In genomic region chr11:79800256-79800655, GRCm38 (mm10) we compare ENCODE assay signal across 21 mouse cellular contexts.
DNase-seq lines count a peak whose midpoint lies in the region; ATAC-seq and TF ChIP-seq lines count a peak whose summit lies in the region.
"Had no signal": no experiment of that assay in that cellular context is flagged by ENCODE, and none has a peak within 500 bp of the region (broad histone marks: within the 10 kb centered on the region; RNA-seq: fewer than 3 reads in every experiment).

No protein-coding gene starts in this region.

- no peaks in the 10 kb centered on the region for H3K27me3 ChIP-seq in embryonic facial prominence, embryonic 13.5 days
- H3K27me3 ChIP-seq in embryonic facial prominence, embryonic 10.5 days (replicated peaks; ENCODE audit: low read depth, poor library complexity, severe bottlenecking), result peaks cover 64% of the 10 kb centered on the region
- H3K27me3 ChIP-seq in midbrain, embryonic 11.5 days (ENCODE audit: control insufficient read depth, insufficient read depth, low read length), result no peaks in the 10 kb centered on the region
- H3K27me3 ChIP-seq in midbrain, postnatal 0 days (ENCODE audit: insufficient read depth, low read length), result no peaks in the 10 kb centered on the region
- no peaks in the 10 kb centered on the region for H3K27me3 ChIP-seq in myocyte (ENCODE audit: control insufficient read depth, insufficient read depth, insufficient read length)
- H3K27me3 ChIP-seq: CH12.LX; heart, embryonic 15.5 days; hindbrain, embryonic 13.5 days; liver, embryonic 15.5 days; midbrain, embryonic 13.5 days had no signal

- H3K4me1 ChIP-seq in embryonic facial prominence, embryonic 13.5 days, result peaks cover 37% of the 10 kb centered on the region
- peaks cover 14% of the 10 kb centered on the region for H3K4me1 ChIP-seq in embryonic facial prominence, embryonic 10.5 days
- no peaks in the 10 kb centered on the region for H3K4me1 ChIP-seq in midbrain, embryonic 11.5 days (ENCODE audit: control insufficient read depth, insufficient read depth, low read length)
- no peaks in the 10 kb centered on the region for H3K4me1 ChIP-seq in midbrain, postnatal 0 days (ENCODE audit: insufficient read depth, low read length)
- H3K4me1 ChIP-seq: heart, embryonic 15.5 days; liver, embryonic 15.5 days had no signal

- H3K9me3 ChIP-seq in embryonic facial prominence, embryonic 13.5 days, result no peaks in the 10 kb centered on the region
- H3K9me3 ChIP-seq in embryonic facial prominence, embryonic 10.5 days, result peaks cover 7% of the 10 kb centered on the region; the same call in 1 of the 2 replicates
- no peaks in the 10 kb centered on the region for H3K9me3 ChIP-seq in midbrain, embryonic 11.5 days (ENCODE audit: control insufficient read depth, low read length)
- no peaks in the 10 kb centered on the region for H3K9me3 ChIP-seq in midbrain, postnatal 0 days (ENCODE audit: low read length)
- H3K9me3 ChIP-seq: hindbrain, embryonic 13.5 days; liver, embryonic 15.5 days had no signal

- H3K4me2 ChIP-seq in embryonic facial prominence, embryonic 13.5 days, result no peak overlapping the region
- H3K4me2 ChIP-seq in midbrain, embryonic 11.5 days, result no peak overlapping the region
- no peak overlapping the region for H3K4me2 ChIP-seq in midbrain, postnatal 0 days (ENCODE audit: low read depth, low read length, poor library complexity, severe bottlenecking)
- H3K4me2 ChIP-seq in myocyte (ENCODE audit: low read depth), result no peak overlapping the region
- H3K4me2 ChIP-seq: heart, embryonic 15.5 days; hindbrain, embryonic 13.5 days; liver, embryonic 15.5 days; midbrain, embryonic 13.5 days had no signal

- 62% methylated on average over 8 of the region's 8 CpGs for WGBS in embryonic facial prominence, embryonic 13.5 days
- WGBS in embryonic facial prominence, embryonic 10.5 days, result 68% methylated on average over 8 of the region's 8 CpGs
- 73% methylated on average over 8 of the region's 8 CpGs for WGBS in midbrain, embryonic 11.5 days
- WGBS in midbrain, postnatal 0 days, result 69% methylated on average over 8 of the region's 8 CpGs

- no peaks in the 10 kb centered on the region for H3K36me3 ChIP-seq in embryonic facial prominence, embryonic 13.5 days
- H3K36me3 ChIP-seq in embryonic facial prominence, embryonic 10.5 days (replicated peaks), result no peaks in the 10 kb centered on the region
- H3K36me3 ChIP-seq in midbrain, embryonic 11.5 days (ENCODE audit: control insufficient read depth, insufficient read depth, low read length), result no peaks in the 10 kb centered on the region
- no peaks in the 10 kb centered on the region for H3K36me3 ChIP-seq in midbrain, postnatal 0 days (ENCODE audit: insufficient read depth, low read length)
- no peaks in the 10 kb centered on the region for H3K36me3 ChIP-seq in myocyte (ENCODE audit: control insufficient read depth, insufficient read depth)
- H3K36me3 ChIP-seq: heart, embryonic 15.5 days; hindbrain, embryonic 13.5 days; liver, embryonic 15.5 days; midbrain, embryonic 13.5 days had no signal

- peak overlapping the region; percentile 45 for H3K27ac ChIP-seq in embryonic facial prominence, embryonic 13.5 days
- H3K27ac ChIP-seq in embryonic facial prominence, embryonic 10.5 days (replicated peaks), result no peak overlapping the region
- no peak overlapping the region for H3K27ac ChIP-seq in midbrain, embryonic 11.5 days (ENCODE audit: low read depth, low read length)
- no peak overlapping the region for H3K27ac ChIP-seq in midbrain, postnatal 0 days (ENCODE audit: low read depth, low read length)
- H3K27ac ChIP-seq: heart, adult 2 months; heart, embryonic 15.5 days; hindbrain, embryonic 13.5 days; liver, embryonic 15.5 days; midbrain, embryonic 13.5 days had no signal

- TF ChIP-seq CTCF in midbrain, postnatal 0 days (IDR thresholded peaks at IDR 0.05), result no peak

- no peak overlapping the region for H3K9ac ChIP-seq in embryonic facial prominence, embryonic 13.5 days
- no peak overlapping the region for H3K9ac ChIP-seq in midbrain, embryonic 11.5 days (ENCODE audit: low read length)
- no peak overlapping the region for H3K9ac ChIP-seq in midbrain, postnatal 0 days (replicated peaks; ENCODE audit: low read length, poor library complexity, severe bottlenecking)
- H3K9ac ChIP-seq: heart, embryonic 15.5 days; hindbrain, embryonic 13.5 days; liver, embryonic 15.5 days; midbrain, embryonic 13.5 days had no signal

- no peak for TF ChIP-seq POLR2A in myocyte (IDR thresholded peaks at IDR 0.05; ENCODE audit: insufficient read length, low read depth)

- no peak overlapping the region for H3K4me3 ChIP-seq in embryonic facial prominence, embryonic 13.5 days
- H3K4me3 ChIP-seq in embryonic facial prominence, embryonic 10.5 days, result no peak overlapping the region
- no peak overlapping the region for H3K4me3 ChIP-seq in midbrain, embryonic 11.5 days (ENCODE audit: low read depth, low read length)
- no peak overlapping the region for H3K4me3 ChIP-seq in midbrain, postnatal 0 days (ENCODE audit: low read depth, low read length)
- no peak overlapping the region for H3K4me3 ChIP-seq in myocyte
- H3K4me3 ChIP-seq: heart, adult 2 months; heart, embryonic 15.5 days; hindbrain, embryonic 13.5 days; liver, embryonic 15.5 days; midbrain, embryonic 13.5 days had no signal

- no peak overlapping the region for H3ac ChIP-seq in myocyte (ENCODE audit: control insufficient read depth, insufficient read length)

- ATAC-seq in embryonic facial prominence, embryonic 13.5 days (ENCODE audit: insufficient number of reproducible peaks, insufficient read depth, low FRiP score, low TSS enrichment, low read depth), result no peak
- ATAC-seq in midbrain, embryonic 11.5 days (ENCODE audit: low FRiP score), result no peak
- no peak for ATAC-seq in midbrain, postnatal 0 days (ENCODE audit: low FRiP score)
- peak; percentile 69 to 78 for ATAC-seq in hematopoietic stem cell, adult 5-6 weeks (replicated peaks in 1 of 2; ENCODE audit: insufficient read depth in 1 of 2, low FRiP score in 2 of 2, low TSS enrichment in 1 of 2, low read depth in 1 of 2, poor library complexity in 2 of 2, severe bottlenecking in 2 of 2)
- ATAC-seq in granulocyte monocyte progenitor cell, adult 5-6 weeks (replicated peaks; ENCODE audit: poor library complexity, severe bottlenecking), result no peak
- ATAC-seq: midbrain, embryonic 13.5 days had no signal

- DNase-seq in embryonic facial prominence, embryonic 10.5 days (ENCODE audit: low spot score), result no peak
- peak; percentile 78 for DNase-seq in midbrain, embryonic 11.5 days (ENCODE audit: low spot score, missing footprints)
- DNase-seq in midbrain, postnatal 0 days (ENCODE audit: low spot score), result no peak
- no peak for DNase-seq in right cerebral cortex, postnatal 14 days
- DNase-seq: adrenal gland, postnatal 36 days; cerebellum, adult 18-20 months; cerebellum, postnatal 36 days; gastrocnemius, postnatal 14 days; heart, adult 2 months; kidney, postnatal 36 days; left cerebral cortex, postnatal 4 days; thymus, adult 2 months had no signal

- no peaks in the 10 kb centered on the region for H3K79me2 ChIP-seq in myocyte (ENCODE audit: control insufficient read depth, insufficient read depth)

TF ChIP-seq in myocyte, 11 proteins besides CTCF, POLR2A, EP300 and RAD21:
- TF ChIP-seq TCF12 (IDR thresholded peaks at IDR 0.05; ENCODE audit: insufficient read depth, poor library complexity, severe bottlenecking), result no peak
- TF ChIP-seq REST (IDR thresholded peaks at IDR 0.05; ENCODE audit: insufficient read depth, insufficient read length), result no peak
- TF ChIP-seq MAX (IDR thresholded peaks at IDR 0.05; ENCODE audit: low read depth), result no peak
- TF ChIP-seq CEBPB (IDR thresholded peaks at IDR 0.05; ENCODE audit: insufficient read depth, poor library complexity, severe bottlenecking), result no peak
- TF ChIP-seq POLR2AphosphoS2 (IDR thresholded peaks at IDR 0.05; ENCODE audit: insufficient read length, low read depth), result no peak
- TF ChIP-seq USF1 (IDR thresholded peaks at IDR 0.05; ENCODE audit: low read depth), result no peak
- peak in 1 of 3 experiments; percentile 48 for TF ChIP-seq MYOG (IDR thresholded peaks at IDR 0.05; ENCODE audit: control insufficient read depth in 1 of 3, insufficient read depth in 1 of 3, insufficient read length in 2 of 3, low read depth in 2 of 3)
- TF ChIP-seq E2F4 (IDR thresholded peaks at IDR 0.05; ENCODE audit: insufficient read depth), result no peak
- TF ChIP-seq TCF3 (IDR thresholded peaks at IDR 0.05; ENCODE audit: insufficient read length, low read depth), result no peak
- no peak for TF ChIP-seq SRF (IDR thresholded peaks at IDR 0.05; ENCODE audit: control insufficient read depth, insufficient read length, low read depth)
- peak in 2 of 3 experiments; percentile 45 to 59 for TF ChIP-seq MYOD1 (IDR thresholded peaks at IDR 0.05; ENCODE audit: control insufficient read depth in 1 of 3, insufficient read length in 2 of 3, low read depth in 2 of 3)

Comparison
In these comparisons a context has a peak if more than half of its experiments do, and no peak if none do; other contexts are left out.
1. ATAC-seq: peak in hematopoietic stem cell, adult 5-6 weeks (2 of 2); none in embryonic facial prominence, embryonic 13.5 days (single experiment), midbrain, embryonic 11.5 days (single experiment), midbrain, postnatal 0 days (single experiment) and granulocyte monocyte progenitor cell, adult 5-6 weeks (single experiment).